Mouse (Mus musculus): Measurements from ENCODE around the gene Acss1.
A peak's percentile ranks its signal among the peaks of the same experiment; 100 is the strongest.

Acss1 gene

DNA sequence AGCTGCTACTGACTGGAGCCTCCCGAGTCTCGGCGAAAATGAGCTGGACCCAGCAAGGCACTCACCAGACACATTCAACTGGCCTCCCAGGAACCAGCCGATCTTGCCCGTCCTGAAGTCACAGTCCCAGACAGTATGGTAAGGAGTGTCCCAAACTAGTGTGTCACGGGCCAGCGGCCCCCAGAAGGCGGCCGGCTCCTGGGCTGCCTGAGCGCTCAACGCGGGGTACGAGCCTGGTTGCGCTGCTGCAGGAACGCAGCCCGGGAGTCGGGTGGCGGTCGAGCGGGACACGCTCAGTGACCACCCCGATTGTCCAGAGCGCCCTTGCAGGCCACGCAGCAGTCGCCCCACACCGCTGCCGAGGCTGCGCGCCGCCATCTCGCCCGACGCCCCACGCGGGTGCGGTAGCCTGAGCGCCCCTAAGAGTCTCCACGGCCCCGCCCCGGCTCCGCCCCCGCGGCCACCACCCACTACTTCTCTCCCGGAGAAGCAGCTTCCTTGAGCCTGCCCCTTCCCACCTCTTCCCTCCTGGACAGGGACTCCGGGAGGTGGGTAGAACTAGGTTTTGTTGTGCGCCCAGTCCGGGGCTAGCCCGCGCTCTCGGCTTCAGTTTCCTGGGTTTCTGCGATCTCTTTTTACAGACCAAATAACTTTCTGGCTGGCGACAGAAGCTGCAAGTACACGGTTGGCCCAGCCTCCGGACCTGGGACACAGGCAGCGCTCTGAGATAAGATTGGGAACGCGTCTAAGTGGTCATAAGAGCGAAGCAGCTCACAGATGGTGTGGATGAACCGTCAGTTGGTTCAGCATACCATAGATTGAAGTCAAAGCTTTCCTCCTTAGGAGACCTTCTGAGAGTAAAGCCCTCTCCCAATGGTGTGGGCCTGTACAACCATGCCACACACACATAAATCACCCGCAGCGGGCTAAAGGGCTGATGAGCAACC lies at the start of gene Acss1:
TSS of gene Acss1 (minus strand) at position 681 of the 947 bp plus-strand sequence.
- DNase-seq (ENCODE audit: low spot score), result peak; percentile 82

DNA sequence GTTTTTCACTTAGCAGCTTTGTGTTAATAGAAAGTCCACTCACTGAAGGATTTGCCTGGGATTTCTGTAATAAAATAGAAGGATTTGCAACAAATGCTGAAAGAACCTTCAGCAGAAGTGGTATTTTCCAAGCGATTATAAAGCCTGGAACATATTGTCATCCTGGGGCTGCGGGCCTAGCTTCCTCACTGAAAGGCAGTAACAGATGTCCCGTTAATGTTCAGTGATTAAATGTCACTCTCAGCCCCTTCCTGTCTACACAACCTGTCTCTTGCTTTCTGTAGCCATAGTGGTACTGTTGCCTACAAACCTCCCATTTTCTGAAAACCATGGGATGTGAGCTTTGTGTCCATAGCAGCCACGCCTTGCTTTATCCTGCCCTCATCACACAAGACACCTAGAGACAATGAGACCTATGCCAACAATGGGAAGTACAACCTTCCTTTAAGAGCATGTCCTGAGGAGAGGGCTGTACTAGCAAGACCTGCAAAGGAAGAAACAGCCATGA lies 43.9 kb upstream of the Acss1 start:
- no peak for DNase-seq (ENCODE audit: low spot score)

DNA sequence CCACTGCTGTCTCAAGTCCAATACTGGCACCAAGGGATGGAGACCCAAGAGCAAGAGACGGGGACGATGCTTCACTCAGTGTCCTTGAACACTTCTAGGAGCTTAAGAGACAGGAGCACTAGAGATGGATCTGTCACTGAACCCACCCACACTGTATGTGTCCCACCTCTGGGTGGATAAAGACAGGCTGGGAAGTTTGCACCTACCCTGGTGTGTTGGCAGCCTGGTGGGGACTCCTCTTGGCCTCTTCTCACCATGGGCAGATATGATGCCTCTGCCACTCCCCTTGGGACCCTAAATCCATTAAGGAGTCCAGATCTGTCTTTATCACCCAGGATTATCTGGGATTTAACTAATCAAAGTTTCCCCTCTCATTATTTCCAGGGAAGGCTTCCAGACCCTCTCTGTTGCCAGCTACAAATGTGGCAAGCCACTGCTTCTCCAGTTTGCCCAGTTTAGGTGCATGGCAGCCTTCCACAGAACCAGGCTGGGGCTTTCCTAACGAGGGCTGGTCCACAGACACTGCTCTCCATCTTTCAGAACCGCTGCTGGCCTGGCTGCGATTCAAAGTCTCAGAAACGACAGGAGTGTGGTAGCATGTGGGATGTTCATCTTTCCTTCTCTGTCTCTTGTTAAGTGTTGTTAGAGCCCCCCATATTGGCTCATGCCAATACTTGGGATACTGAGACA lies 23.3 kb upstream of the Acss1 start:
- DNase-seq (ENCODE audit: low spot score), result no peak

DNA sequence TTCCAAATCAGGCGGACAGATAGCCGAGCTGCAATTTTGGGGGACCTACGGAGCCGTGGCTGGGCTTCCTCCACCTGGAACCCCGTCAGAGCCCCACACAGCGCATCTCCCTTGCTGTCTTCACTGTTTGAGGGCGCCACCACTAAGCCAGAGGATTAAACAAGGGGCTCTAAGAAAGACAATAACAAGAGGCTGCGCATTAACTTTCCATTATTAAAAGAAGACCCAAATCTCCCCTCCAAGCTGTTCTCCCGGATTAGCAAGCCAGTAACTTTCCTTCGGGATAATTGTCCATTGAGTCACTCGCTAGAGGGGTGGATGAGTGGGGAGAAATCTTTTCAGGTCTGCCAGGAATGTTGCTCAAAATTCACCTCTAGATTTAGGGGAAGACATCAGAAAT lies 21.9 kb upstream of the Acss1 start:
- no peak for DNase-seq (ENCODE audit: low spot score)

DNA sequence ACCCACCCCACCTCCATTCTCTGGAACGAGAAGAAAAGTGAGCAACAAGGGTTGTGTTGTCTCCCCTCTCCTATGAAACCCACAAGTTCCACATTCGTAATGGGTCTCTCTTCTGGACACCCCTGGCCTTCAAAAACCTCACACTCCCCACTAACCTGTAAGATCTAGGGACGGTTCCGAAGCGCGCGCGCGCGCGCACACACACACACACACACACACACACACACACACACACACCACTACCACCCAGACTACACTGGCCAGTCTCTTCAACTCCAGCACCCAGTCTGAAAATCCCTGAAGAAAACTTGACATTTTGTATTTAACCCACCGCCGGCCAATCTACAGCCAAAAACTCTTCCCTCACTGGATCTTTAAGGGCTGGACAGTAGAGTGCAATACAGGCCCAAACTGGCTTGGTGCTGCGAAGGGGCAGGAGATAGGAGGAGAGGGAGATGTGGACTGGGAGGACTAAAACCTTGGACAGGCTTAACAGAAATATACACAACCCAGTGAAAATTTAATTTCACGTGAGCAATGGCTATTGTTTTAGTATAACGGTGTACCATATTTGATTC lies 21.0 kb upstream of the Acss1 start, which contains the start of gene Vsx1:
TSS of gene Vsx1 (minus strand) at position 138 of the 578 bp plus-strand sequence.
- no peak for DNase-seq (ENCODE audit: low spot score)

DNA sequence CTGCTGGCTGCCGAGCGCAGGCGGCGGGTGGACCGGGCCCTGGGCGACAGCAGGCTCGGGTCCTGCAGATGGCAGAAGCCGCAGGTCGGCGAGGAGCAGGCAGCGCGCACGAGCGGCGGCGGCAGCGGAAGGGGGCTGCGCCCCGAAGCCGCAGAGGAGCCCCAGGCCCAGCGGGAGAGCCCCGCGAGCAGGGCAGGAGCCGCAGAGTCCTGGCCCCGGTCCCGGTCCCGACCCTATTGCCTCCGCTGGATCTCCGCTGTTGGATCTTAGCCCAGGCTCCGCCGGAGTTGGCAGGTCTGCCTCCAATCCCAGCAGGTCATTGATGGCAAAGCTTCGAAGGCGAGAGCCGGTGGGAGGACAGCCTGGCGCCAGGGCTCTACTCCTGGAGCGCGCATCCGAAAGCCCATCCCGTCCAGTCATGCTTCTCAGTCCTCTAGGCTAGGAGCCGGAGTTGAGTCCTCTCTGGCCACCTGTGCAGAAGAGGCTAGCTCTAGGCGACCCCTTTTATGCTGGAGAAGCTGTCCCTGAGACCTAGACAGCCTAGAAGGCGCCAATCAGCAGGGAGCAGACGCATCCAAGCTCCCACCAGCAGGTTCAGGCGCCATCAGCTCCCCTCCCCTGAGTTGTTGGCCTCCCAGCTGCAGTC lies 20.4 kb upstream of the Acss1 start:
- no peak for DNase-seq (ENCODE audit: low spot score)

DNA sequence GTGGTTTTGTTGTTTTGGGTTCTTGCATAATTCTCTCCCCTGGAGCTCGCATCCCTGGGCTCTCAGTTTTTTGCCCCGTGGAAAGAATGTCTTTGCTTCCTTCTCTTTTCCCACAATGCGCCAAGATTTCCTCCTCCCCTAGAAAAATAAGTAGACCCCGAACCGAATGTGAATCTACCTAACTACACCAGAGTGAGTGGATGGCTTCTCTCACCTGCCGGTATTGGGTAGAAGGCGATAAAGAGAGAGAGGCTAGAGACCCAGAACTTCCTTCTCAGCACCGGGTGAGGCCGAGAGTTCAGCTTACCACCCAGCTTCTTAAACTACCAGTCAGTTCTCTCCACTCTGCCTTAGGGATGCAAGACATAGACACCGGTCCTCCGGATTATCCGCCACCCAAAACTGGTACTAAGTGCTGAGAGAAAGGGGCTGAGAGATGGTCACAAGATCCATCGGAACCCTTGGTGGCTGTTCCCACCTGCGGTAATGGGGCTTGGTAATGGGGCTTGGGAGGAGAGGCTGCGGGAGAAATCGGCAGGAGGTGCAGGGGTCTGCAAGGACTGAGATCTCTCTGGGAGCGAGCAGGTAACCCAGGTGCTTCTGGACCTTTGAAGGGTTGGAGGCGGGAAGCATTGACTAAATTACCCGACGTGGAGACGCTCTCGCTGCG lies 19.7 kb upstream of the Acss1 start:
- DNase-seq (ENCODE audit: low spot score), result no peak

DNA sequence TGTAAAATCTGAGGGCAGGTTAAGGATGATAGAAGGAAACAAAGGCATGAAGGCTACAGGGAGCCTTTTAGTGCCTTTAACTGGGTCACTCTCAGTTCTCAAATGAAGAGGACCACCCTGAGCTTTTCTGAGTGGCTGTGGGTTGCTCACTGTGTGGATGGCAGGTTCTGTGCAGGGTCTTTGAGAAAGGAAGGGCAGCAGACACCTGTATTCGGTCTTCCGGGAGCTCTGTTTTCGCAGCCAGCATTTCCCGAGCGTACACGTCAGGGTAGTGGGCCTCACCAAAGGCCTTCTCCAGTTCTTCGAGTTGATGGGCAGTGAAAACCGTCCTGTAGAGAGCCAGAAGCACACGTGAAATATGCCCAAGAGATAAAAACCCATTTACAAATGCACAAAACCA lies 17.1 kb upstream of the Acss1 start:
- no peak for DNase-seq (ENCODE audit: low spot score)

DNA sequence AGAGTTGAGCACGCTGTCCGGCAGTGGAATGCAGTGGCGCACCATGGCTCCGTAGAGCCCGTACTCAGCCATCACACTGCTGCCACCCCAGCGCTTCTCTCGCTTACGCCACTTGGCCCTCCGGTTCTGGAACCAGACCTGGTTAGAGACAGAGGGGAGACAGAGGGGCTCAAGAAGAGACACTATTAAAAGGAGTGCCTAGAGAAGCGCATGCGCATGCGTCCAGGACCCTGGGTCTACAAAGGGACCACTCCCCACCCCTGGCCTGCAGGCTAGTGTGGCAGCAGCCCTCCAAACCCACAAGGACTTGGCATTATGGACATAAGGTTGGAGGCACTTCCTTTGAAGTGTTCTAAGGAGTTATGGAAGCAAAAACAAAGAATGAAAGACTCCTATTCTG lies 16.2 kb upstream of the Acss1 start:
- no peak for DNase-seq (ENCODE audit: low spot score)

DNA sequence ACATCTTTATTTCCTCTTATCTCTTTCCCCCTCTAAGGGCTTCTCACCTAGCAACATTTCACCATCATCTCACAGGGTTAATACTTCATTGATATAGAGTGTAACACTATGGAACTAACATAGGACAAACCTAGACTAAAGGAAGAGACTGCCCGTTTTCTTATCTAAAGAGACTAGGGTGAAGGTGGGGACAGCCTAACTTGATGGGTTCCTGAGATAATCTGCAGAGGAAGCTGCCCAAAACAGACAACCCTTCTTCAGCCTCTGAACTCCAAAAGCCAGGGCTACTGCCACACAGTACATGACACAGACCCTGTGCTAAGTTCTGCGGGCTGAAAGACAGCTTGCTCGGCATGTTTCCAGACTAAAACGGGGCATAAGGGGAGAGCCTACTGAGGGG lies 13.3 kb upstream of the Acss1 start:
- no peak for DNase-seq (ENCODE audit: low spot score)

DNA sequence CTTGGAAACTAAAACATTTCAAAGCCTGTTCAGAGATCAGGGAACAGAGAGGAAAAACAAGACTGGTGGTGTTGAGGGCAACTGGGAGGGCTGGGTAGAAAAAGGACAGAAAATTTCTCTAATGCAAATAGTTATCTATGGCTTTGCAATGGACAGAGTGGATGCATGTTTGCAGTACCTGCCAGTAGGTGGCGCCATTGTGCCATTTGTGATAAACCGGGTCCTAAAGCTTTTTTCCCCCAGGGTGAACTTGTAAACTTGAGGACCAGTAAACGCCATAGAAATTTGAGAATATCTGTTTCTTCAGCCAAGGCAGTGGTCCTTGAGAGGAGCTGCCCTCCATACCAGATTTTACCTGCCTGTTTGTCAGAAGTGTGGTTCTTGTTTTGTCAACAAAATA lies 10.1 kb upstream of the Acss1 start:
- DNase-seq (ENCODE audit: low spot score), result peak; percentile 72

DNA sequence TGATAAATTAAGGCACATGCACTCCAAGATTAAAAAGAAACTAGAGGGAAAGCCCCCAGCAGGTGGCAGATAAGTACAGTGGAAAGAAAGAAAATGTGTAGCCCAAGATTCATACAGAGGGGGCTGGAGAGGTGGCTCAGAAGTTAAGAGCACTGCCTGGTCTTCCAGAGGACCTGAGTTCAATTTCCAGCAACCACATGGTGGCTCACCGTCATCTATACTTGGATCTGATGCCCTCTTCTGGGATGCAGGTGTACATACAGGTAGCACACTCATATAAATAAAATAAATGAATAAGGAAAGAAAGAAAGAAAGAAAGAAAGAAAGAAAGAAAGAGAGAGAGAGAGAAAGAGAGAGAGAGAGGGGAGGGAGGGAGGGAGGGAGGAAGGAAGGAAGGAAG lies 7.2 kb upstream of the Acss1 start:
- no peak for DNase-seq (ENCODE audit: low spot score)

DNA sequence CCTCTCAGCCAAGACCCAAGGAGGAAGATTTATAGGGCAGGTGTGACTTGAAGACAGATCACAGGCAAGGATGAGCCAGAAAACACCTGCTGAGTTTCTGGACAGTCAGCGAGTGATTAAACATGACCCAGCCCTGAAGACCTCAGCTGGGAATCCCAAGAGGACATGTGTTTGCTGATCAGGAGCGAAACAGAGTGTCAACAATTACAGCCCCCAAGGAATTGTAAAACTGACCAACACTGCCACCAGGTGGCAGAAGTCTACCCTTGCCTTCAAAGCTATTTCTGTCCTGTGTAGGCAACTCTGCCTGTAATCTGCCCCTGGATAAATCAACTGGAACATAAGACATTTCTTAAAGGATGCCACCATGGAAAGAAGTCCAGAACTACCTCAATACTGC lies 6.6 kb upstream of the Acss1 start:
- DNase-seq (ENCODE audit: low spot score), result peak; percentile 65

DNA sequence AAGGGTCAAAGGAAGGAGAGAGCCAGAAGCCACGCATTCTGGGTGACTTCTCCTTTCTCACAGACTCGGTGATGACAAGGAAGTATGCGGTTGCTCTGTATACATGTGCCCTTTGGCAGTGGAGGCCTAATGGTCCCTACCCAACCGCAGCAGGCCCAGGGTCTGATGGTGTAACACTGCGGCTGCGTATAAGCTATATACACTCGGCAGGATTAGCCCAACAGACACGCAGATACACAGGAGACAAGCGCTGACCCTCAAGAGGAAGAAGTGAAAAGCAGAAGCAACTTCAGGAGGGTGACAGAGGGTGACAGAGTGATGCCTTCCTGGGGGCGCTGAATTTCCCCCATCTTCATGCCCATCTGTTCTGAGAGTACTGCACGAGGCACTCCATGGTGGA lies 5.6 kb upstream of the Acss1 start:
- peak; percentile 59 for DNase-seq (ENCODE audit: low spot score)

DNA sequence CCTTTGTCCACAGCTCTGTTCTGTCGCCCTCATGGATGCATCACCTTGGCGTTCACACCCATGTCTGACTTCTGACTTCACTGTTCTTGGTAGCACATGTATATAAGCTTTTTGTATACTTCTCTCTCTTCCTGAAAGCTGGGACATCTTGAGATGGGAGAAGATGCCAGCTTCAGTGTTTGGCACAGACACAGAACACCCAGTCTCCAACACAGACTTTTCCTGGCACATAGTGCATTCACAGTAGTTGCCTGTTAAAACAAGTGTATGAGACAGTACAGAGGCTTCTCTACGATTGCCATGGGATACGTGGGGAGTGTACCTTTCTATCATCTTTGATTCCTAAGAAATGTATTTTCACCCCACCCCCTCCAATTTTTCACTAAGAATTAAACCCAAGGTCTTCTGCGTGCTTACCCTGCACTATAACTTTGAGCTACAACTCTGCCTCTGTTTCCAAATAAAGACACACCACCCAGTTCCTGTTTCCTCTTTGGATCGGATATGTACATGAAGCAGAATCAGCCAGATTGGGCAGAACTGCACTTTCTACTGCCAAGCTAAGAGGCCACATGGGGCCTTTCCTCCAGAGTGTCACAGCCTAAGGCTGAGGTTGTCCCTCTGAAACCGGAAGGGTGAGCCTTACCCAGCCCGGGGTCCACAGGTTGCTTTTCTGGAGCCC lies 3.5 kb upstream of the Acss1 start:
- DNase-seq (ENCODE audit: low spot score), result no peak

DNA sequence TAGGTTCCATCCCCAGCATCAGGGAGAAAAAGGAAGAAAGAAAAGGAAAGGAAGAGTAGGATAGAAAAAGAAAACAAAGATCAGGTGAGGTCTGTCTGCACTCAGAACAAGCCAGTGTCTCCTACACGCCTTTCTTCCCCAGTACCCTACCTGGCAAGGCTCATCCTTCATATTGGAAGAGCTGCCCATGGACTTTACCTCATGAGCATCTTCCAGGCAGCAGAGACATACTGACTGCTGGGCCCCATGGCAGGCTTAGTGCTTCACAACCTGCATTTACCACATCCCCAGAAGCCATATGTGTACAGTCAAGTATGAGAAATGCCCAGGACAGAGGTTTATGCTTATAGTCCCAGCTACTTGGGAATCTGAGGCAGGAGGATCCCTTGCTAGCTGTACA lies 2.6 kb upstream of the Acss1 start:
- no peak for DNase-seq (ENCODE audit: low spot score)

DNA sequence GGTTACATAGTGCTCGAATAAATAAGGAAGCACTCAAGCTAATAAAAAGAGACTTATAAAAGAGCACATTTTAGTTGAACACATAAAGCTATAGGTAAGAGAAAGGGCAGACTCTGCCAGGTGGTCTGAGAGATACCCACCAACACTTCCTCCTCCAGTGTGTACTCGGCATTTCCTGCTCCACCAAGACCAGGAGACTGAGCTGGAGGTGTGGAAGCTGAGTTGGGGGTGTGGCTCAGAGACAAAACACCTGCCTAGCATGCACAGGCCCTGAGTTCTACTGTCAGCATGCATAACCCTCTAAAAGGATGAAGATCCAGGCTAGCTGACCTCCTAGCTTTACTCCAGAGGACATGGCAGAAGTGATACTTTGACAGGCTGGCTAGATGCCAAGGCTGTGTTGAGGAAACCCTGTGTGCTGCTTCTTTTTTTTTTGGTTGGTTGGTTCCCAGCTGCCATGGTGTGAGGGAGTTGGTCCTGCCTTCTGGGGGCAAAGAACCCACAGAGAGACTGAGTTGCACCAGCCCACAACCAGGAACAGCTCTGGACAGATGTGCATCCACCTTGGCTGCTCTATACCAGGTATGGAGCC lies 1.2 kb upstream of the Acss1 start:
- peak; percentile 59 for DNase-seq (ENCODE audit: low spot score)

DNA sequence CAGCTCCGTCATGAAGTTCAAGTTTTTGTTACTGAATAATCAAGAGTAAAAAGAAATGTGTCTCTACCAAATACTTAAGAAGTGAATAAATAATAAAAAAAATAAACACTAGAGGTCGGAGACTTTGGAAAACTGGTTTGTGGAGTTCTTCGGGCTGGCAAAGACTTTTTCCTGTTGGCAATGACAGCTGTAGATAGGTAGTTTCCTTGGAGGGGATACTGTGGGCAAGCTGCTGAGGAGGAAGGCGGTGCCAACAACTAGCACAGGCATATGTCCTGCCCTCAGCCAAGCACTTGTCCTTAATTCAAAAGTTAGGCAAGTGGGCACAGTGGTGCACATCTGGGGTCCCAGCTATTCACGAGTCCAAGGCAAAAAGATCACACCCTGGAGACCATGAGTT lies 656 bp upstream of the Acss1 start:
- peak; percentile 73 for DNase-seq (ENCODE audit: low spot score)

DNA sequence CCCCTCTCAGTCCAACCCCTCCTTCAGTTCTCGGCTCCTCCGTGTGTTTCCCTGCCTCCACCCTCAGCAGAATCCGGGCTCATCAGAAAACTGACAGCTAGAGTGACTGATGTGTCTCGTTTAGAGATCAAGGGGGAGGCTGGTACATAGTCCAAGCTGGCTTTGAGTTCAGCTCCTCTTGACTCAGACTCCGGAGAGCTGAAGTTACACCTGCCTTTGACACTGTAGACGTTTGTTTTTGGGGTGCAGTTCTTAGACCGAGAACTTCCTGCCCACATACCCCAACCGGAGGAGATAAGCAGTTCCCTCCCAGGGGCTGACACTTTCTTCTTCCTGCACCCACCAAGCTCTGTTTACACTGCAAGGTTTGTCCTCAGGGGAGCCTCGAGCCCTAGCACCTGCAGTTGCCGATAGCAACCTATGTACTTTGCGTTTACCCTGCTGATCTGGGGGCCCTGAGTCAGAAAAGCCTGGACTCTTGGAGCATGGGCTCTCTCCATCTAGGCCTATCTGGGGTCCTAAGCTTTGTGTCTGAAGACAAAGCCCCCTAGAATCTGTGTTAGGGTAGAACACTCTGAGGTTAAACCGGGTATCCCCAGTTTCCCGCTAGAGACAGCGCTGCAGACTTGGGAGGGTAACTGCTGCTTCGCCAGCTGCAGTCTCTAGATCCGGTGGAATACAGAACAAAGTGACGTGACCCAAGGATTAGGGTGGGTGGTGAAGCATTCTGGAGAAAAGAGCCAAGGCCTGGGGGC lies 1.1 kb downstream of the Acss1 start:
- DNase-seq (ENCODE audit: low spot score), result peak; percentile 64

DNA sequence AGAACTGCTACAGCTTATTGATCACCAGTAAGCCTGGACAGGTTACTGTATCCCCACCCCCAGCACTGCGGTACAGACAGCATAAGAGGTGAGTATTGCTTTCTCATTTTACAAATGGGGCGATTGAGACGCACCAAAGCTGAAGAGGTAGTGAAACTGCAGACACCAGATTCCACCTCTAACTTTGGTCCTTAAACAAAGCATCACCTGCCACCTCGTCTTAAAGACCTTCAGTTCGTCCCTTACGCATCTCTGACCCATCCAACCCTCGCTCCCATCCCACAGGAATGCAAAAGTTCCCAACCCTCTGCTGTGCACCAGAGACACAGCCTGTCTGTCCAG lies 1.6 kb downstream of the Acss1 start:
- DNase-seq (ENCODE audit: low spot score), result no peak

All from lung, postnatal 25 days (tissue).